Mouse (Mus musculus): ENCODE data around the gene Hoxb3. TPM values are rescaled to one million over a fixed set of nuclear protein-coding genes. Genes with fewer than 3 reads are reported as not detected.

Hoxb3 gene
- total RNA-seq (2023), result 0.51 and 0.98 TPM in 2 replicates

GRCm38 (mm10) chr11:96323154-96323553 is at the start of gene Hoxb3:
Hoxb3 (plus strand) TSS chr11:96323326.

GRCm38 (mm10) chr11:96281855-96282570 is 41.1 kb upstream of the Hoxb3 start, which contains the start of gene Hoxb8:
Hoxb8 (plus strand) TSS chr11:96281905.

GRCm38 (mm10) chr11:96285771-96286738 is 37.1 kb upstream of the Hoxb3 start, which contains the start of gene Hoxb7:
Hoxb7 (plus strand) TSS chr11:96286623.

GRCm38 (mm10) chr11:96291681-96292564 is 31.2 kb upstream of the Hoxb3 start, which contains the start of gene Hoxb6:
Hoxb6 (plus strand) TSS chr11:96292476.

GRCm38 (mm10) chr11:96303151-96304099 is 19.7 kb upstream of the Hoxb3 start, which contains the start of gene Hoxb5:
Hoxb5 (plus strand) TSS chr11:96303336.

GRCm38 (mm10) chr11:96317608-96318367 is 5.3 kb upstream of the Hoxb3 start, which contains the start of gene Hoxb4:
Hoxb4 (plus strand) TSS chr11:96318267.

GRCm38 (mm10) chr11:96350341-96350624 is 27.2 kb downstream of the Hoxb3 start, which contains the start of gene Hoxb2:
Hoxb2 (plus strand) TSS chr11:96350525.

GRCm38 (mm10) chr11:96365441-96366091 is 42.4 kb downstream of the Hoxb3 start, which contains the start of gene Hoxb1:
Hoxb1 (plus strand) TSS chr11:96365752.

Other genes starting within 250 kb of the Hoxb3 start
- gene Atp5g1, start 247.7 kb upstream of the Hoxb3 start, total RNA-seq (2023), result 55.7 and 68.4 TPM in 2 replicates
- not detected in 2 replicates for gene Calcoco2, start 211.4 kb upstream of the Hoxb3 start, total RNA-seq (2023)
- not detected in 2 replicates for gene Ttll6, start 189.5 kb upstream of the Hoxb3 start, total RNA-seq (2023)
- gene Hoxb13, start 129.0 kb upstream of the Hoxb3 start, total RNA-seq (2023), result not detected in 2 replicates
- gene Hoxb9, start 51.9 kb upstream of the Hoxb3 start, total RNA-seq (2023), result not detected in 2 replicates
- not detected in 2 replicates for gene Hoxb8, start 41.4 kb upstream of the Hoxb3 start, total RNA-seq (2023)
- gene Hoxb7, start 36.7 kb upstream of the Hoxb3 start, total RNA-seq (2023), result not detected in 2 replicates
- gene Hoxb6, start 30.9 kb upstream of the Hoxb3 start, total RNA-seq (2023), result not detected in 2 replicates
- gene Hoxb5, start 20.0 kb upstream of the Hoxb3 start, total RNA-seq (2023), result not detected in 2 replicates
- gene Hoxb4, start 5.1 kb upstream of the Hoxb3 start, total RNA-seq (2023), result 2.0 and 2.7 TPM in 2 replicates
- not detected in 2 replicates for gene Hoxb2, start 27.2 kb downstream of the Hoxb3 start, total RNA-seq (2023)
- 0.51 and 0.75 TPM in 2 replicates for gene Hoxb1, start 42.4 kb downstream of the Hoxb3 start, total RNA-seq (2023)
- 0.20 TPM in 1 of 2 replicates, not detected in the other for gene Skap1, start 141.3 kb downstream of the Hoxb3 start, total RNA-seq (2023)

All from neutrophil, adult 65 days (primary cell).